Mouse (Mus musculus) cerebellum, adult 9-10 months (tissue): Measurements from ENCODE around the gene C1rl.
A peak's percentile ranks its signal among the peaks of the same experiment; 100 is the strongest.
"Not testable (repeated sequence)": the region's sequence is repeated elsewhere in the genome, so short reads cannot be mapped to it uniquely, and the experiment has no call there.

Source experiments
- DNase-seq: peaks from one replicate; pipeline ENCODE4 v3.0.0; 2022

The C1rl gene

DNA sequence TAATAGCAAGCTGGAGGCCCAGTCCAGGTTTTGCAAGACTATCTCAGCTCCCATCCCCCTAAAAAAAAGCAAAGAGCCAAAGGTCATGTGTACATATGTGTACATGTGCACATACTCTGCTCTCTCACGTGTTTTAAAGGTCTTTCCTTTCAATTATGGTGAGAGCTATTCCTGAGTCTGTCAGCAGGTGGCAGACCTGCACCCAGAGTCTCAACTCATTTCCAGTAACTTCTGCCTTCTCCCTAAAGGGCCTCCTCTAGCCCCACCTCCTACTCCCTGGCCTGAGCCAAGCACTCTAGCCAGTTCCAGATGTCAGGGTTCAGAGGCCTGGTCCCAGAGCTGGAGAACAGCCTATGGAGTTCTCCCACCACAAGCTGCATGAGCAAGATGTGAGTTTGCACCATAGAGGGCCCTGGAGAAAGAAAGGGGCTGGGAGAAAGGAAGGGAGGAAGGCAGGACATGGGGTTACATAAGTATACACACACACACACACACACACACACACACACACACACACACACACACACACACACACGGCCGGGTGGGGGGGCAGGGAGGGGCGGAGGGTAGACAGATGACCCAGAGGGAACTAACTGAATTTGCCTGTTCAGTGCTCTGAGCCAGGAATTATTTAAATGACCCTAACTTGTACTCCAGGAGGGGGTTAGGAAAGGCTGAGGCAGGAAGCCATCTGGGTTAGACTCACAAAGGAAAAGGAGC, at the start of gene C1rl:
Gene C1rl (plus strand): TSS at position 272 of the 720 bp plus-strand sequence.
- peak; percentile 83 for DNase-seq

DNA sequence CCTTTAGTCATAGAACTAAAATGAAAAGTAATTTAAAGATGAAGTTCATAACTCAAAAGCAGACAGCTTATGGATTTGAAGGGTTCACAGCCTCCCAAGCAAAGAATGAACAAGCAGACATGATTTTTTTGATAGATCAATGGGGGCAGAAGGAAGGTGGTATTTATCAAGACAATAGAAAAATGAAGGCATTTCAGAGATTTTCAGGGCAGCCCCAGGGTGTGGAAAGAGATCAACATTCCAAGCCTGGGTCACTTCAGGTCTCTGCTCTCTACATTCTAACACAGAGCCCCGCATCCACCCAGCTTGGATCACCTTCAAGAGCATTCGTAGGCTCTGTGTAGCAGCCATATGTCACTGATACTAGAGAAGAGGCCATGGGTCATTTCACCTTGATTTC, 49.6 kb upstream of the C1rl start:
- no peak for DNase-seq

DNA sequence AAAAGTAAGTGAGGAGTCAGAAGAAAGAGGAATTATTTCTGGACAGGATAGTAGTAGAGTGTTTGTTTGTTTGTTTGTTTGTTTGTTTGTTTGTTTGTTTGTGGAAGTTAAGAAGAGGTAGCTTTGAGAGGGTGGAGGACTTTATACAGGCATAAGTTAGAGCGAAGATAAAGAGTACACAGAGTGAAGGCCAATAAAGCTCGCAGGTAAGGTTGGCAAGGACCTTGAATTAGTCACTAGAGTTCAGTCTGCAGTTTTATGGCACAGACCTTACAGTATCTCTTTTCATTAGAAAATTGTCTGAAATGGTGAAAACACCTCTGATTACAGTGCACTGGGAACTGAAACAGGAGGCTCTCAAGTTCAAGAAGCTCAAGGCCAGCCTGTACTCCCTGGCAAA, 46.9 kb upstream of the C1rl start:
- no peak for DNase-seq

DNA sequence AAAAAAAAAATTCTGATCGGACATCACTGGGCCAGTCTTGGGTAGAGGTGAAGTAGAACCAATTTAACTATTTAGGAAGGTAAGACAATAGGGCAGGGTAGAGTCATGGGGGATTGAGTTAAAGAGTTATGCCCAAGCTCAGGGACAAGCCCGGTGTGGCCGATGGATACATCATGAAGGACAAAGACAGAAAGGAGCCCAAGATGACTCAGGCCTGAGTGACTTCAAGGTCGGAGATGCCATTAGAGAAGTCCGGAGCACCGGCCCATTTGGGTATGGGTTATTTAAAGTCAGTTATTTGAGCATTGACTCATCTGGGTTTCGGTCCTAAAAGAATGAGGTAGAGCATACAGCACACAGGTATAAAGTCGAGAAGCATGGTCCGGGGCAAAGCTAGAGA, 46.5 kb upstream of the C1rl start:
- DNase-seq: no peak

DNA sequence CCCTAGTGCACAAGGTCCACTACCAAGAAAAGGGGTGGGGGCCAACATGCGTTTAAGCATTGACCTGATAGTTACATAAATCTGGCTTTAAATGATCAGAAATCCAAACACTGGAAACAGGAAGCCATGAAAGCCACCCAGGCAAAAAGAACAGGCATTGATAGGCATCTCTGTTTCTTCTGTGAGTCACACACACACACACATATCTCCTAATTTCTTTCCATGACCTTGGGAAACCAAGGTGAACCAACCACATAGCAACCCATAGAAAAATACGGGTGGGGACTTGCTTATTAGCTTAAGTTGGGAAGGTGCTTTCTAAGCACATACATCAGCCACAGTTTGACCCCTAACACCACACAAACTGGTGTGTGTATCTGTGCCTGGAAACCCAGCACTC, 45.6 kb upstream of the C1rl start:
- no peak for DNase-seq

DNA sequence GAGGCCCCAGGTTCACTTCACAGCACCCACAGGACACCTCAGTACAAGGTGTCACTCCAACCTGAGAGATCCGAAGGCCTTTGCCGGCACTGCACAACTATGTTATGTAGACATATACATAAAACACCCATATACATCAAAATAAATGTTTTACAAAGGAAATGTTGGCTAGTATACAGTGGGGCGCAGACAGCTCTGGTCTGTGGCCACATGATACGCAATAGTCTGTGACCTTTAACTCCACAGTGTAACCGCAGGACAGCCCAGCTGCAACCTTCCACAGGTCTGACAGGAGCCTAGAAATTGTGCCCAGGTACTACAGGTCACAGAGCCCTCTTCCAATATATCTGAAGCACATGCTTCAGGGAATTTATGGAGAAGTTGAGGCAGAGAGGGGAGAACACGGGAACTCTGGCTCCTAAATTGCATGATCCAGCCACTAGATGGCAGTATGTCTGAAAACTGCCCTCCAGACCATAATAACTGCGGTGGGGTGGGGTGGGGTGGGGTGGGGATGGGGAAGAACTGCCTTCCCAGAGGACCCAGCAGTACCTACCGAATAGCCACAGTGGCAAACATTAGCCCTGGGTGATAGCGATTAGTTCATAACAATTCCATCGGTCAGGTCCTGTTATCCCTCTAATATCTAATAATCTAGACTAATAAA, 44.6 kb upstream of the C1rl start:
- DNase-seq: peak; percentile 47

DNA sequence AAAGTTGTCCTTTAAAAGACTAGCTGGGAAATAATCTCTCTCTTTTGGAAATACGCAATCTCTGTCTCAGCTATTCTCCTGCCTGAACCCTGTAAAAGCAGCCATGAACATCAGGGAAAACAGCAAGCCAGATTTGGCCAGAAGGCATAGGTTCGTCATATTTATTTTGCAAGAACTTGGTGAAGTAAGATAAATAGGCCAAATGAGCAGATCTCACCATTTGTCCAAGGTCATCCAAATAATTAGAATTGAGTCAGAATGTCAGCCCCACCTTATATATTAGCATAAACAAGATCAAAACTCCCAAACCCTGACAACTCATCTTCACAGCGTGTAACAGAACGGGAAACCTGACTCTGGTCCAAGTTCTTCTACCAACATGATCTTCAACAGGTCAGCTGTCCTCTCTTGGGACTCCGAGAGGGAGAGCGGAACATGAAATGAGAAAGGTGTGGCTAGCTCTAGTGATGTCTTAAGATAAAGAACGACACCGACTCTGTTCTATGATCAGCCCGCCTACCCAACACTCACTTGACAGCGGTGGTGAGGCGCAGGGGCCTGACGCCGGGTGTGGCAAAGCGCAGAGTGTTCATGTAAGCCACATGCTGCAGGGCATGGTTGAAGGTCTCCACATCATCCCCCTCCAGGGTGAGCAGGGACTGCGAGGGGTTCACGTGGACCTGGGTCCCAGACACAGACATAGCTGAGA, 43.8 kb upstream of the C1rl start:
- DNase-seq: peak; percentile 43

DNA sequence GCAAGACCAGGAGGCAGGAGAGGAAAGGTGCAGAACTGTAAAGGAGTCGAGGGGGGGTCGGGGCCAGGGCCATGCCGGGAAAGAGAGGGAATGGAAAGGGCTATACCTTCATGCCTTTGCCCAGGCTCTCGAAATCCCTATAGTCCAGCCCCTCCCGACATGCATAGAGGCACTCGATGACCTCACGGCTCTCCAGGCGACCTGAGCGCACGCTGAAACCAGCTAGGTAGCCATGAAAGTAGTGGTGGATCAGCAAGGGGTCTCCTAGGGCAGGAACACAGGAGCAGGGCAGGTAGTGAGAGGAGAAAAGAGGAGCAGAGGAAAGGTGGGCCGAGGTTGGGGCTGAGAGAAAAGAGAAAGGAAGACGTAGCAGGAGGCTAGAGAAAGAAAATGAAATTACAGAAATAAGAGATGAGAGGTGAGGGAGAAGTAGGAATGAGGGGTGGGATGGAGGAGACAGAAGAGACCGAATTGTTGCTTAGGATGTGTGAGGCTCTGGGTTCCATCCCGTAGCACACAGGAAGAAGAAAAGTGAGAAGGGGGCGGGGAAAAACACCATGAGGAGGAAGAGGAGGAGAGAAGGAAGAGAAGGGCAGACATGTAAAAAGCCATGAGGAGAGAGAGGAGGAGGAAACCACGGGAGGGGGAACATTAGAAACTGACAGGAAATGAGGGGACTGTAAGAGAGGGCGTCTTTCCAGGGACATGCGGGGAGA, 43.1 kb upstream of the C1rl start:
- no peak for DNase-seq

DNA sequence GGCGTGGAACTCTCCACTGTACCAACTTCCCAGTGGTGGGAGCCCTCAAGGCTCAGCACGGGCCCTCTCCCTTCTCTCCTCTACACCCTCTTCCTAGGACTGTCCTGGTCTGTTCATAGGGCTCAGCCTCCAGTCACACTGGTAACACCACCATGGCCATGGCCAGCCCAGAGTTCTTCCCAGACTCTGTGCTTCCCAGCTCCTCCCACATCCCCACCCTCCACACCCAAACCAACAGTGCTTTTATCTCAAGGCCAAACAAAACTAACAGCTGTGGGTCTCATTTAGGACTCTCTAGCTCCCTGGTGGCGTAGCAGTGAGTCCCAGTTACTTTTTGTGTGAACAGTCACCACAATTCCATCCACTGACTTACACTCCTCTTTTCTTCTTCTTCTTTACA, 40.9 kb upstream of the C1rl start:
- no peak for DNase-seq

DNA sequence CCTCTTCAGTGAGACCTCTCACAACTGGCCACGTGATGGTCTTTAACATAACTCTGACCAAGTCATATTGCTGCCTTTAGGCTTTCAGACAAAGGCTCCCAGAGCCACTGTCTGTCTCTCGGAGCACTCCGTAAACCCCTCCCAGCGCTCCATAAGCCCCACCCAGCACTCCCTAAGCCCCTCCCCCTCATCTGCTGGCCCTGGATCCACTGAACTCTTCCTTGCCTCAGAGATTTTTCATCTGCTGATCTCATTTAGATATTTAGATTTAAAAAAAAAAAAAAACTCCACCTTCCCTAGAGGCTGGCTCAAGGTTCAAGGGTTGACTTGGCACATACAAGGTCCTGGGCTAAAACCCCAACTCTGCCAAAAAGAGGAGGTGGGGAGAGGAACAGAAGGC, 39.2 kb upstream of the C1rl start:
- no peak for DNase-seq

DNA sequence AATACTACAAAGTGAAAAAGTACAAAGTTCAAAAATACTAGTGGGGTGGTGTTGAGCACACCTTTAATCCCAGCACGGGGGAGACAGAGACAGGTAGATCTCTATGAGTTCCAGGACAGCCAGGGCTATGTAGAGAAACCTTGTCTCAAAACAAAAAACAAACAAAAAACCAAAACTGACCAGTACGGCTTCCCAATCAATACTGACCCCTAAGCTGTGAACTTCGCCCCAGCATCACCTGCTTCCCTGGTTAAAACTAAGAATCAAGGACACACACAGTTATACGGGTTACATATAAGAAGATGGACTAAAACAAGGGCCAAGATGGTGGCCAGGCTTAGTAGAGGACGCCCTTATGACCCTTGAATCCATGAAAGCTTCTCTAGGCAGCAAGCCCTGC, 36.7 kb upstream of the C1rl start:
- no peak for DNase-seq

DNA sequence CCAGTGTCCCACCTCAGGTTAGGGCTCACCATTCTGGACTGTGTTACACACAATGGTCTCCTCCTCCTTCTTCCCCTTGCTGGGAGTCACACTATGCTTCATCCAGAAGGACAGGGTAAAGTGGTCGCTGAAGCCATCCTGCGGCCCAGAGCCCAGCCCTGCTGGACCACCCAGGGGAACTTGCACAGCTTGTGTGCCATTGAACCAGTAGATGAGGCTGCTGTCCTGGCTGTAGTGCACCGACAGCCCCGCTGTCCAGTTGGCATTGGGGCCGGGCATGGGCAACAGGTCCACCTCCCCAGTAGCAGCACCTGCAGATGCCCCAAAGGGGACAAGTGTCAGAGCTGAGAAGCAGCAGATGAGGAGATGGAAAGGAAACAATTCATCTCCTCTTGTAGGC, 35.1 kb upstream of the C1rl start:
- peak; percentile 59 for DNase-seq

DNA sequence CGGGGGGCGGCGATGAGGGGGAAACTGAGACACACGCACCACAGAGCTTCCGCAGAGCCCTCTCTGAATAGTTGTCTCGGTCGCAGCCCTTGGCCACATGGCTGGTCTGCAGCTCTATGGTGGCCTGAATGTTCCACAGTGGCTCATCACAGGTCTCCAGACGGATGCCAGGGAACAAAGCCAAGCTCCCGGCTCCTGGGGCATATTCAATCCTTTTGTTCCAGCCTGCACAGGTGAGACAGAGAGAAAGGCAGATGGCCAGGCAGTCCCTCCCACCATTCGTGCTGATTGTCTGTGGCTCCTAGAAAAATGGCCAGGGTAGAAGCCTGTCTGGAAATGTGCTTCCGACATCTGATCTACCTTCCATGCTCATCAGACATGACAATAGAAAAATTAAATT, 34.4 kb upstream of the C1rl start:
- peak; percentile 99 for DNase-seq

DNA sequence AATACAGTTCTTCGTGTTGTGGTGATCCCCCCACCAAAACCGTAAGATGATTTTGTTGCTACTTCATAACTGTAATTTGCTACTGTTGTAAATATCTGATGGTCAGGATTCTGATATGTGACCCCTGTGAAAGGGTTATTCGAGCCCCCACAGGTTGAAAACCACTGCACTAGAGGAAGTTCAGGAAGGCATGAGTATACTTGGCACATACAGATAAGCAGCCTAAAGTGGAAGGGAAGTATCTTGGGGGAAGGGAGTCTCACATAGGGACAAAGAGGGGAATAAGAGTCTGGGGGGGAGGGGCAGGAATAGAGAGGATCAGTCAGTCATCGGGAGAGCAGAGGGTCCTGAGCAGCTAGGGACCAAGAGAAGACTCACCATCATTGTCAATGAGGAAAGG, 33.5 kb upstream of the C1rl start:
- DNase-seq: no peak

DNA sequence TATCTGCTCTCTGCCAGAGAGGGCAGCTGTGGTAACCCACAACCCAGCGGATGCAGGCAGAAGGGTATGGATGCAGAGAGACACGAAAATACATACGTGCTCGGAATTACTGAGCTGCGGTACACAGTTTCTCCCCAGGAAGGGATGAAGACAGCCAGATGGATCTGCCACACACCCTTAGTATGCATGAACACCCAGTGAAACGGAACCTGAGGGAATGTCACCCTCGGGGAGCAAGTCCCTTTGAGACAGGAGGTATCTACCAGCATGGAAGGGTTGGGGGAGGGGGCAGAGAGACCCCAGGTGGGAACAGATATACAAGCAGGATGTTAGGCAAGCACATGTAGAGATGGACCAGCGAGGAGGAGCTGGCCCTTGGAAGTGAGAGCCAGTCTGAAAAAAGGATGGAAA, 29.0 kb upstream of the C1rl start:
- peak; percentile 74 for DNase-seq

DNA sequence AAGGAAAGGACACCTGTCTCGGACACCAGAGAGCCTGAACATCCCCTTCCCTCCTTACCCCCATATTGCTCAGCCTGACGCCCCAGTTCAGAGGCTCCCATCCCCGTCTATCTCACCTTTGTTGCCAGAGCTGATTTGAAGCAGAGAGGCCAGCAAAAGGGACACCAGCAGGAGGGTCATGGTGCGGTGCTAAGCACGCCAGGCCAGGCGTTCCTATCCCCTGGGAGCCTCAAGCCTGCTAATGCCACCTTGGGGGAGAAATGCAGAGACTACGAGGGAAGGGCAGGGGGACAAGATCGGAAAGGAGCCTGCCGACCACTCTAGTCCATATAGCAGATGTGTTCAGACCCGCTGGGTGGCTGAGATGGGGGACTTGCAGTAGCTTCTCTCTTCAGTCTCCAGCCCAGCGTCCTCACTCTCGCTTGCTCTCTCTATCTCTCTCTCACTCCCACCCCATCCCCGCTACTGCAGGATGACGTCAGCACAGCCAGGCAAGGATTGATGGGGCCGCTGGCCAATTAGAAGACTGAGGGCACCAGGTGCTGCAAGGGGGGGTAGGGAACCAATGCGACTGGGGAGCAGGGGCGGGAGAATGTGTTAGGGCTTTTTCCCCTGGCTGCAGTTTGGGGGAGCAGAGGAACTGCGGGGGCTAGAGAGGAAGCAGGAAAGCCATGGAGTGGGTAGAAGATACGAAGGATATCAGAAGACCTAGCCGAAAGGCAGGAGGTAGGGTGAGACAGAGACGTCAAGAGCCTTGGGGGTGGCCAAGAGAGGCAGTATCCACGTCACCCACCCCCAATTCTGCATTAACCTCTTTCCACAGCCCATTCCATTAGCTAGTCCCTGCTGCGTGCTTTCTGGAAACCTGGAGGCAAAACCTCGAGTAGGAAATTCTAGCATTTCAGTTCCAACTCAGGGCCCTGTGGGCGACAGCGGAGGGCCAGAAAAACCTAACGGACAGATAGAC, 28.3 kb upstream of the C1rl start, which contains the start of gene Clstn3:
Gene Clstn3 (minus strand): TSS at position 490 of the 967 bp plus-strand sequence.
- peak; percentile 98 for DNase-seq

DNA sequence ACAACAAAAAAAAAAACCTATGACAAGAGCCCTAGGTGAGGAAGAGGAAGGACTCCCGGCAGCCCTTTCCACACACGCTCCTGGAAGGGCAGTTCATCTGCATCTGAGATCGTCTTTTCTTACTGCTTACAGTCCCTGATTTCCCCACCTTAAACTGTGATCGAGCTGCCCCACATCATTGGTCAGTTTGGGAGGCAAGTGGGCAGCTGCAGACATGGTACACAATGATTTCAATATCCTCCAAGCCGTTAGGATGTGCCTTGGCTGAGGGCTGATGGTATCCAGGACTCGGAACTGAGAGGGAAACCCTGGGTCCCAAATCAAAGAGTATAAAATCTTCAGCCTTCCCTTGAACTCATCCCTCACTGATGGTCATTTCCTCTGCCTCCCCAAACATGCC, 27.6 kb upstream of the C1rl start:
- DNase-seq: no peak

DNA sequence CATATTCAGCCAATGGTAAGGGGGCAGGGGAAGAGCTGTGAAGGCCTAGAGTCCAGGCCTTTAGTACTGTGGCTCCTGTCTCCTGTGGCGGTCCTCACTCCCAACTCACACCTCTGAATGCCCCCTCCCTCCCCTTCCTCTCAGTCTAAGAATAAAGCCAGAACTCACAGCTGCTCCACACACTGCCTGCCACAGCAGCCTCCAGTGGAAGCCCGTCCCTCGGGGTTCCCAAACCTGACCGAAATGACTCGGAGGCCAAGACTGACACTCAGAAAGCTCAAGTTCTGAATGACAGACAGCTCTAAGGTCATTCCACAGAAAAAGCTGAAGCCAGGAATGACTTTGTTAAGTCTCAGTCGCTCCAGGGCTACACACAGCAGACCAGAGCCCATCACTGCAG, 27.2 kb upstream of the C1rl start:
- DNase-seq: no peak

DNA sequence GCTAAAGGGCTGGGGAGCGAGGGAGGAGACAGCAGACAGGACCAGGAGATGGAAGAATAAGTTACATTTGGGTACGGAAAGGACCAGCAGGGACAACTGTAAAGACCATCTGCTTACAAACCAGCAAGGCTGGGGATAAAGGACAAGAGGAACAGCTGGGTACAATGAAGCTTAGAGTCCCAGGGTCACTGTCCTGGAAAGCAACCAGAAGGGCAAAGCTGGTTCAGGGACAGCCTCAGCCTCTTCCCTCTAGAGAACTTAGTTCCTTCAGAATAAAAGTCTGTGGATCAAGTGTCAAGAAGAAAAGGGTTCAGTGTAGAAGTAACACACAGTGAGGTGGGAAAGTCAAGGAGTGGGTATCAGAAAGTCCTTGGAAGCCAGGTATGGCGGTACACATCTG, 21.8 kb upstream of the C1rl start:
- DNase-seq: no peak

DNA sequence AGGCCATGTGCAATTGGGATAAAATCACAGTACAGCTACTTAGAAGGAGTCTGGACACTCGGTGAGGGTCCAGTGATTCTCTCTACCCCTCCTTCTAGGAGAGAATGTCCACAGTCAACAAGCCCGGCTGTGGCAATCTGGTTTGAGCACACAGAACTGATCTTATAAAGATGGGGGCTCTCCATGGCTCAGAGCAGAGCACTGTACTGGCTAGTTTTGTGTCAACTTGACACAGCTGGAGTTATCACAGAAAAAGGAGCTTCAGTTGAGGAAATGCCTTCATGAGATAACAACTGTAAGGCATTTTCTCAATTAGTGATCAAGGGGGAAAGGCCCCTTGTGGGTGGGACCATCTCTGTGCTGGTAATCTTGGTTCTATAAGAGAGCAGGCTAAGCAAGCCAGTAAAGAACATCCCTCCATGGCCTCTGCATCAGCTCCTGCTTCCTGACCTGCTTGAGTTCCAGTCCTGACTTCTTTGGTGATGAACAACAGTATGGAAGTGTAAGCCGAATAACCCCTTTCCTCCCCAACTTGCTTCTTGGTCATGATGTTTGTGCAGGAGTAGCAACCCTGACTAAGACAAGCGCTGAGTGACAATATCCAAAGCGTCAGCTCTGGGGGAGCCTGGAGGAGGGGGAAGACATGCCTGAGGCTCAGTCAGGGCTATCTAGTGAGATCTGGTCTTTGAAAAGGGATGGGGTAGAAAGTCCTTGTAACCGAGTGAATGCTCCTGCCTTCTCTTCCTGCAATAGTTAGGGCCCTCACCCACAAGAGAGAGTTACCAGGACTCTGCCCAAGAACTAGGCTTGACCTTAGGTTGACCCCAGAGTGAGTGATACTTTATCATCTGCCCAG, 20.9 kb upstream of the C1rl start:
- DNase-seq: not testable (repeated sequence)

DNA sequence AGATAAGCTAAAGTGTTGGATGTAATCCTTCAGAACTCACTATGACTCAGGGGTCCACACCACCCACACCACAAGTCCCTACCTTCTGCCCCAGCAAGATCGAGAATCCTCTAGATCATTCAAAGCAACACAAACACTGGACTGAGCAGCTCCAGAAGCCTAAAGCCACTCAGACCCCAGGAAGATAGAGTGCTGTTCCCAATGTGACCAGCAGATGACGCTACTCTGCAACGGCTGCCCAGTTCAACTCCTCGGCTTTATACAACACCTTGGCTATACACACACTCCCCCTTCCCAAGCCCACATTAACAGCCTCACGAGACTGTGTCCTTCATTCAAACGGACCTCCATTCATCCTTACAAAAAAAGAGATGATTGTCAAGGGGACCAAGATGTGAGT, 20.1 kb upstream of the C1rl start:
- DNase-seq: no peak
